Mouse (Mus musculus) heart, adult 2 months (tissue): ENCODE measurements around the gene Utp11. TPM values are rescaled to one million over a fixed set of nuclear protein-coding genes. Genes with fewer than 3 reads are reported as not detected.
A peak's percentile ranks its signal among the peaks of the same experiment; 100 is the strongest.

Experiments
- DNase-seq, 2 experiments: peaks; one replicate each; pipeline ENCODE4 v3.0.0; 2021
- H3K27ac ChIP-seq: fragments of 200-600 bp; 2 replicates; pipeline ENCODE4 v1.8.1; 2022
- H3K27me3 ChIP-seq: fragments of 200-500 bp; 2 replicates; pipeline ENCODE4 v1.6.1; 2012; ENCODE audit warnings: mild to moderate bottlenecking, low read length, inconsistent platforms, mixed read lengths; ENCODE audit not compliant: control insufficient read depth, insufficient read depth
- H3K36me3 ChIP-seq: fragments of 200-500 bp; 2 replicates; pipeline ENCODE4 v1.6.1; 2012; ENCODE audit warnings: low read length, inconsistent platforms; ENCODE audit not compliant: control insufficient read depth, insufficient read depth
- H3K4me1 ChIP-seq: fragments of 200-500 bp; 2 replicates; pipeline ENCODE4 v1.6.1; 2011; ENCODE audit warnings: low read length; ENCODE audit not compliant: control insufficient read depth, insufficient read depth
- H3K4me3 ChIP-seq: fragments of 200-600 bp; 2 replicates; pipeline ENCODE4 v1.8.1; 2022
- H3K79me2 ChIP-seq: fragments of 200-500 bp; replicated peaks from 2 replicates; pipeline ENCODE4 v1.6.1; 2012; ENCODE audit warnings: mild to moderate bottlenecking, inconsistent platforms, low read length, moderate library complexity, mixed read lengths; ENCODE audit not compliant: control insufficient read depth, insufficient read depth
- H3K9ac ChIP-seq: fragments of 200-500 bp; 2 replicates; pipeline ENCODE4 v1.6.1; 2012; ENCODE audit warnings: low read depth, mild to moderate bottlenecking, control low read depth, inconsistent platforms, low read length, mixed read lengths
- CTCF ChIP-seq: fragments of 200-600 bp; IDR thresholded peaks from 2 replicates; pipeline ENCODE4 v1.8.1; 2022; ENCODE audit warnings: antibody characterized with exemption, mild to moderate bottlenecking, moderate library complexity
- EP300 ChIP-seq: fragments of 200-500 bp; IDR thresholded peaks from 2 replicates; pipeline ENCODE4 v1.6.1; 2011; ENCODE audit warnings: low read depth, low read length, control low read depth; ENCODE audit not compliant: insufficient read depth
- POLR2A ChIP-seq: fragments of 200-500 bp; IDR thresholded peaks from 2 replicates; pipeline ENCODE4 v1.6.1; 2011; ENCODE audit warnings: mild to moderate bottlenecking, low read depth, low read length, control low read depth; ENCODE audit not compliant: insufficient read depth
- WGBS: fragments of 180-500 bp; shearing (Covaris S2); methylation state at CpG from one replicate; pipeline ENCODE4 v1.1.7; 2018; 5-methylcytosine and 5-hydroxymethylcytosine counted together
- intact Hi-C: fragments of 180-260 bp; cut with DNase I; formaldehyde crosslinking; loops from one replicate; pipeline ENCODE4 v1.15.1; 2025
- polyA plus RNA-seq: library from polyadenylated mRNA; depleted of rRNA; stranded (reverse); fragments of >200 nt; gene quantifications from 2 replicates; pipeline ENCODE4 v1.2.3, GENCODE M21; 2012
- total RNA-seq, 2 experiments: library from RNA; stranded (reverse); gene quantifications; 2 replicates each; pipeline ENCODE4 v1.2.3; 2021

Gene Utp11
- total and polyA plus RNA-seq, 3 experiments, result 4.0 to 13.5 (median 12.1) TPM

GRCm38 (mm10) chr4:124692416-124692861 lies 961 bp downstream of the Utp11 start:
- peaks cover 7% of the 10 kb centered on the region for H3K36me3 ChIP-seq
- DNase-seq, result no peak
- no peak overlapping the region for H3K9ac ChIP-seq
- WGBS, result 28% methylated on average over 3 of the region's 3 CpGs
- TF ChIP-seq POLR2A (no peak), EP300 (no peak), CTCF (no peak)
- H3K27me3 ChIP-seq, result no peaks in the 10 kb centered on the region
- no peak overlapping the region for H3K27ac ChIP-seq
- 0 out of 2 replicates have a peak, but pooled peaks cover 3% of the 10 kb centered on the region for H3K79me2 ChIP-seq
- H3K4me1 ChIP-seq, result peaks cover 4% of the 10 kb centered on the region
- intact Hi-C loops, result loop anchor here (2.0 kb wide), 2 partner anchors 22 to 48 kb away; partner anchors contain the start of genes Inpp5b and Sf3a3
- peak overlapping the region; percentile 75 for H3K4me3 ChIP-seq

- peaks cover 4% of the 10 kb centered on the region for H3K4me1 ChIP-seq
These were observed 1.9 kb downstream of the Utp11 start for GRCm38 (mm10) chr4:124691455-124691854.

GRCm38 (mm10) chr4:124685897-124686402 lies 7.5 kb downstream of the Utp11 start:
- Histone ChIP-seq H3K4me3 (no peak overlapping the region), H3K36me3 (peaks cover 12% of the 10 kb centered on the region), H3K79me2 (0 out of 2 replicates have a peak, but pooled peaks cover 1% of the 10 kb centered on the region), H3K4me1 (peaks cover 6% of the 10 kb centered on the region), H3K27me3 (no peaks in the 10 kb centered on the region), H3K9ac (no peak overlapping the region; the same call in 1 of the 2 replicates), H3K27ac (peak overlapping the region; percentile 71)
- intact Hi-C loops, result no loop called here
- WGBS, result 38% methylated on average over 8 of the region's 8 CpGs
- TF ChIP-seq EP300 (no peak), CTCF (no peak), POLR2A (no peak)
- peak in 1 of 2 experiments; percentile 31 for DNase-seq

More at GRCm38 (mm10) chr4:124691455-124691854, 1.9 kb downstream of the Utp11 start:
- DNase-seq, result no peak
- intact Hi-C loops, result no loop called here
- peaks cover 9% of the 10 kb centered on the region for H3K36me3 ChIP-seq
- no peak overlapping the region for H3K9ac ChIP-seq
- H3K27me3 ChIP-seq, result no peaks in the 10 kb centered on the region
- no peak overlapping the region for H3K4me3 ChIP-seq
- no peak for TF ChIP-seq POLR2A
- TF ChIP-seq CTCF, result no peak
- no peak for TF ChIP-seq EP300
- 52% methylated on average over 8 of the region's 8 CpGs for WGBS
- H3K79me2 ChIP-seq, result 0 out of 2 replicates have a peak, but pooled peaks cover 3% of the 10 kb centered on the region
- no peak overlapping the region for H3K27ac ChIP-seq

DNA sequence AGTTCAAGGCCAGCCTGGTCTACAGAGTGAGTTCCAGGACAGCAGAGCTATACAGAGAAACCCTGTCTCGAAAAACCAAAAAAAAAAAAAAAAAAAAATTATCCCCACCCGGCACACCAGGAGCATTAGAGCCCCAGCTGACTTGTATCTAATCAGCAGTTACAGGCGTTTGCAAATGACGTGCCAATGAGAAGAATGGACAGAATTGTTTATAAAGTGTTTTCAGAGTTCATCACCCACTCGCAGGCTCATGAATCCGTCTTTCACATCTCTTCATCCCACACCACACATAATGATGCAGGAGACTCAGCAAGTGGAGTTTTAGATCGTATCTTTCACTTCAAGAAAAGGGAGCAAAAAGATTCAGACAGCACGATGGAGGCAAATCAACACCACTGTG lies 7.9 kb downstream of the Utp11 start:
- WGBS, result 64% methylated on average over 8 of the region's 8 CpGs
- intact Hi-C loops, result no loop called here
- Histone ChIP-seq H3K27ac (peak overlapping the region; percentile 71; the same call in 1 of the 2 replicates), H3K79me2 (0 out of 2 replicates have a peak, but pooled peaks cover 1% of the 10 kb centered on the region), H3K4me3 (no peak overlapping the region), H3K4me1 (peaks cover 4% of the 10 kb centered on the region; the same call in 1 of the 2 replicates), H3K9ac (no peak overlapping the region), H3K36me3 (peaks cover 12% of the 10 kb centered on the region), H3K27me3 (no peaks in the 10 kb centered on the region)
- TF ChIP-seq CTCF (no peak), POLR2A (no peak), EP300 (no peak)
- no peak for DNase-seq

GRCm38 (mm10) chr4:124685004-124685403 lies 8.4 kb downstream of the Utp11 start:
- no peak for DNase-seq
- Histone ChIP-seq H3K36me3 (peaks cover 12% of the 10 kb centered on the region), H3K4me1 (peaks cover 4% of the 10 kb centered on the region; the same call in 1 of the 2 replicates), H3K27me3 (no peaks in the 10 kb centered on the region), H3K4me3 (no peak overlapping the region), H3K9ac (no peak overlapping the region), H3K27ac (no peak overlapping the region), H3K79me2 (0 out of 2 replicates have a peak, but pooled peaks cover 1% of the 10 kb centered on the region)
- TF ChIP-seq CTCF, result peak; percentile 51
- TF ChIP-seq EP300, result no peak
- no peak for TF ChIP-seq POLR2A
- intact Hi-C loops, result no loop called here
- 66% methylated on average over 4 of the region's 4 CpGs for WGBS

DNA sequence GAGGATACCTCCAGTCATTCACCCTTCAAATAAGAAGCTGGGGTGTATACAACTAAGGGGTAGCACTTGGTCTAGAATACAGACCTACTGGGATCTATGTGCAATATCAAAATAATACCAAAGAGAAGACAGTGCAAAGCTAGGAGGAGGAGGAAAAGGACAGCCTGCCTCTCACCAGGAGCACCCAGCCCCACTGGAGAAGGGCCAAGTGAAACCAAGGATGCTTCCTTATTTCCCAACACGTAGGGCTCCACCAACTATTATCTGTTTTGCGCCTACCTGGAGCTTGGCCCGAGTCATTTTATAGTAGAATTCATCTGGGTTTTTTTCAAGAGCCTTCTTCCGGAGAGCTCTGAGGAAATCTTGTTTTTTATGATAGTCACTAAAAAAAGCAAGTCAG lies 9.9 kb downstream of the Utp11 start:
- Histone ChIP-seq H3K79me2 (no peaks in the 10 kb centered on the region), H3K9ac (no peak overlapping the region), H3K27me3 (no peaks in the 10 kb centered on the region), H3K36me3 (peaks cover 15% of the 10 kb centered on the region), H3K27ac (no peak overlapping the region), H3K4me3 (no peak overlapping the region), H3K4me1 (peaks cover 4% of the 10 kb centered on the region; the same call in 1 of the 2 replicates)
- intact Hi-C loops, result loop anchor here (2.0 kb wide), 1 partner anchor 27 kb away; no protein-coding TSS in a partner anchor
- TF ChIP-seq POLR2A, result no peak
- TF ChIP-seq CTCF, result no peak
- no peak for TF ChIP-seq EP300
- no peak for DNase-seq
- 67% methylated on average over 4 of the region's 4 CpGs for WGBS
